Mouse (Mus musculus): ENCODE measurements around the gene Ift27. TPM values are rescaled to one million over a fixed set of nuclear protein-coding genes. Genes with fewer than 3 reads are reported as not detected.

Ift27 gene
- polyA plus RNA-seq, 1 experiment = 153 TPM

- no peak for TF ChIP-seq GATA1 (IDR thresholded peaks at IDR 0.05; ENCODE audit: low read length)
Measured at GRCm38 (mm10) chr15:78179775-78180174, 5.9 kb upstream of the Ift27 start.

- TF ChIP-seq GATA1 (IDR thresholded peaks at IDR 0.05; ENCODE audit: low read length) = no peak
Measured at GRCm38 (mm10) chr15:78178397-78178796, 4.5 kb upstream of the Ift27 start.

- no peak for TF ChIP-seq GATA1 (IDR thresholded peaks at IDR 0.05; ENCODE audit: low read length)
Measured at GRCm38 (mm10) chr15:78177257-78177656, 3.4 kb upstream of the Ift27 start.

GRCm38 (mm10) chr15:78174887-78175245 is 959 bp upstream of the Ift27 start:
- TF ChIP-seq GATA1 (IDR thresholded peaks at IDR 0.05; ENCODE audit: low read length) = no peak

- no peak for TF ChIP-seq GATA1 (IDR thresholded peaks at IDR 0.05; ENCODE audit: low read length)
Measured at GRCm38 (mm10) chr15:78172899-78173817, 749 bp downstream of the Ift27 start.

GRCm38 (mm10) chr15:78172256-78172898 is 1.5 kb downstream of the Ift27 start:
- TF ChIP-seq GATA1 (IDR thresholded peaks at IDR 0.05; ENCODE audit: low read length) = no peak

- no peak for TF ChIP-seq GATA1 (IDR thresholded peaks at IDR 0.05; ENCODE audit: low read length)
Measured at GRCm38 (mm10) chr15:78171651-78172050, 2.3 kb downstream of the Ift27 start.

- TF ChIP-seq GATA1 (IDR thresholded peaks at IDR 0.05; ENCODE audit: low read length) = no peak
Measured at GRCm38 (mm10) chr15:78170708-78171107, 3.2 kb downstream of the Ift27 start.

- no peak for TF ChIP-seq GATA1 (IDR thresholded peaks at IDR 0.05; ENCODE audit: low read length)
Measured at GRCm38 (mm10) chr15:78169566-78169965, 4.3 kb downstream of the Ift27 start.

GRCm38 (mm10) chr15:78165292-78165691 is 8.6 kb downstream of the Ift27 start:
- no peak for TF ChIP-seq GATA1 (IDR thresholded peaks at IDR 0.05; ENCODE audit: low read length)

GRCm38 (mm10) chr15:78164466-78164865 is 9.4 kb downstream of the Ift27 start:
- no peak for TF ChIP-seq GATA1 (IDR thresholded peaks at IDR 0.05; ENCODE audit: low read length)

- TF ChIP-seq GATA1 (IDR thresholded peaks at IDR 0.05; ENCODE audit: low read length) = no peak
Measured at GRCm38 (mm10) chr15:78161946-78162345, 12.0 kb downstream of the Ift27 start.

GRCm38 (mm10) chr15:78158335-78158734 is 15.6 kb downstream of the Ift27 start:
- TF ChIP-seq GATA1 (IDR thresholded peaks at IDR 0.05; ENCODE audit: low read length) = no peak

- TF ChIP-seq GATA1 (IDR thresholded peaks at IDR 0.05; ENCODE audit: low read length) = no peak
Measured at GRCm38 (mm10) chr15:78157824-78158223, 16.1 kb downstream of the Ift27 start.

- TF ChIP-seq GATA1 (IDR thresholded peaks at IDR 0.05; ENCODE audit: low read length) = no peak
Measured at GRCm38 (mm10) chr15:78157330-78157729, 16.6 kb downstream of the Ift27 start.

- TF ChIP-seq GATA1 (IDR thresholded peaks at IDR 0.05; ENCODE audit: low read length) = no peak
Measured at GRCm38 (mm10) chr15:78155421-78155820, 18.5 kb downstream of the Ift27 start.
